Mouse (Mus musculus): Measurements from ENCODE around the gene Siah3.
"Not testable (repeated sequence)": the region's sequence is repeated elsewhere in the genome, so short reads cannot be mapped to it uniquely, and the experiment has no call there.

The Siah3 gene

DNA sequence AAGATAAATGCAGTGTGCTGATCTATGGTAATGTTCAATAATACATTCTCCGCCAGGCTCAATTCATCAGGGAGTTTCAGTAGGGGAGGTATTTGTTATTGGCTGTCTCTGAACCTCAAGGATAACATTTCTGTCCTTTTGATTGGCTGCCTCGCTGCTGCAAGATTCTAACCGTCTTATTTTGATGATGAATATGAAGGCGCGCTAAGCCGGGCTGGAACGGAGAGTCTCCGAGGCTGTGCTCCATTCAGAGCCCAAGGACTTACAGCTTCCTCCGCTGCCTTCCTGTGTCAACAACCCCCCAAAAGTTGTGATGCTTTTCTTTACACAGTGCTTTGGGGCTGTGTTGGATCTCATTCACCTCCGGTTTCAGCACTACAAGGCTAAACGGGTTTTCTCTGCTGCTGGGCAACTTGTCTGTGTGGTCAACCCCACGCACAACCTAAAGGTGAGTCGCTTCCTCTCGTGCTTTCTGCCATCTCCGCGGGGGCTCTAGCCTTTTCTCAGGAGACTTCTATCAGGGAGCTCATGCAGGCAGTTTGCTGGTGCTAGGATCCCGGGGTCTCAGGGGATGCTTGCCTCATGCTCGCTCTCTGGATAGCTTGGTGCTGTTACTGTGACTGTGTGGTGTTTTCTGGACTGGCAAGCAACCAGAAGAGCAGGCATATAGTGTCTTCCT lies at the start of gene Siah3:
Siah3 (plus strand) TSS at position 240 of the 679 bp plus-strand sequence.
- DNase-seq, result peak; percentile 44 to 55

DNA sequence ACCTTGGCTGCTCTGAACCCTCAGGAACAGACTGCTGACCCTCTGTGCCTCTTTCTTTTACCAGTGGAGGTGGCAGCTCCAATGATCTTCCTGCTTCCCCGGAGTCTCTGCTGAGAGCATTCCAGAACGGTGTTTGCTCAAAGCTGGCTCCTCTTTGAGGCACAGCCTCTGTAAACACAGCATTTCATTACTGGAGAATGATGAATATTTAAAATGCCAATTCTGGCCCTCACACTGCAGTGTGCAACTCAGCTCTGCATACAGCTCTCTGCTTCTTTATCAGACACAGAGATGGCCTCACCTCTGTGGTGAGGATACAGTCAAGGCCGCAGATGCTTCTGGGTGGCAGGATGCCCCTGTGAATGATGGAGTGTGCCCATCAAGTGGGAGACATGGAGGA lies 46.0 kb upstream of the Siah3 start:
- no peak for DNase-seq

DNA sequence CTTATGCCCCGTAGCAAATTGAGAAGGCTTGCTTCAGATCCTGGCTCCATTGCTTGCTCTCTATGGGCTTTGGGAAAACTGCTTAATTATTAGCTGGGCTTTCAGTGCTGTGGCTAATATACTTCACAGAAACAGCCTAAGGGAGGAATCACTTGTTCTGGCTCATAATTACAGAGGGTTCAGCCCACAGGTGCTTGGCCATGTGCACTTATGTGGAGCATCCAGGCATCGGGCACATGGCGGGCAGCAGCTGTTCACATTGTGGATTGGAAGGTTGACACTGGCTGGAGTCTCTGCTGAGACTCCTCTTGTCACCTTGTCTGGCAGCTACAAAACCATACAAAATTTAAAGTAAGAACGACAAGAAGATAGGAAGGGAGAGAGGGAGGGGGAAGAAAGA lies 45.4 kb upstream of the Siah3 start:
- no peak for DNase-seq

DNA sequence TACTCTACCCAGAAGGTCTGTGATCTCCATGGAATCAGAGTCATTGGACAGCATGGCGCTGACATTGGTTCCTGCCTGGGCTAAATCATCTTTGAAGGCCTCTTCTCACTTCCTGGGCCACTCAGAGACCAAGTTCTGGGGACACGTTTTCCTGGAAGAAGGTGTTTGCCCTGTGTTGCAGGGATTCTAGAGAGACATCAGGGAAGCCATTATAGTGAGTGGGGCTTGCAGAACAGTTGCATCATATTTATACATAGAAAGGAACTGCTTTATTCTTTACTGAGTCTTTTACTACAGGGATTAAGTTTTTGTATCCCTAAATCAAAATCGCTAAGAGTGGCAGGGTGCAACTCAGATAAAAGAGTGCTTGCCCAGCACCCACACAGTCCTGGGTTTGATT lies 37.1 kb upstream of the Siah3 start:
- no peak for DNase-seq

DNA sequence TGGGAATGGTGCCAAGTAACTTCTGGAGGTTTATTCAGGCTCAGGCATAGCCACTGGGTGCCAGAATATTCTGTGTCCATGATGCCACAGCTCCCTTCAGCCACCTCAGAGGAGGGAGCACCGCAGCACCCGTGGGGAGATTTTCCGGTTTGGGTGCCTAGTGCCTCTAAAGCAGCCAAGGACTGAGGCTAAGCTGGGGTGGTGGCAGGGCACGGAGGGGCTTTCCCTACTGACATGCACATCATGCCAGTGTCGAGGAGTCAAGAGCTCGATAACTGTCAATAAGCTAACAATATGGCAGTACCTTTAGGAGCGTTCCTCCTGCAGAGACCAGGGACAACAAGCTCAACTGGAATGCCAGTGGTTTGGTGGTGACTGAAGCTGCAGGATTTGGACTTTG lies 35.9 kb upstream of the Siah3 start:
- DNase-seq, result no peak

DNA sequence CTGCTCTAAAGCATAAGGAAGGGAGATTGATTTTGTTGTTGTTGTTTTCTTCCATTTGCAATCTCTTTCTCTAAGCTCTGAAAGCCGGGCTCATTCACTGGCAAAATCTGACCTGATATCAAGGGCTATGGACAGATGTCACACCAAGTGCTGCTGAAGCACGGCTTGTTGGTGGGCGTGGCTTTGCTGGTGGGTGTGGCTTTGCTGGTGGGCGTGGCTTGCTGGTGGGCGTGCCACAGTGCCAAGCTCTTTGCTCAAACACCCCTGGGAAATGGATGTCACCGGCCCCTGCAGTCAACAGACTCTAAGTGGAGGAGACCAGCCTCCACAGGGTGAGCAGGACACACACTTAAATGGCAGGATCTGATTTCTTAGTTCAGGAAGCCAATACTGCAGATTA lies 35.0 kb upstream of the Siah3 start:
- DNase-seq, result no peak

DNA sequence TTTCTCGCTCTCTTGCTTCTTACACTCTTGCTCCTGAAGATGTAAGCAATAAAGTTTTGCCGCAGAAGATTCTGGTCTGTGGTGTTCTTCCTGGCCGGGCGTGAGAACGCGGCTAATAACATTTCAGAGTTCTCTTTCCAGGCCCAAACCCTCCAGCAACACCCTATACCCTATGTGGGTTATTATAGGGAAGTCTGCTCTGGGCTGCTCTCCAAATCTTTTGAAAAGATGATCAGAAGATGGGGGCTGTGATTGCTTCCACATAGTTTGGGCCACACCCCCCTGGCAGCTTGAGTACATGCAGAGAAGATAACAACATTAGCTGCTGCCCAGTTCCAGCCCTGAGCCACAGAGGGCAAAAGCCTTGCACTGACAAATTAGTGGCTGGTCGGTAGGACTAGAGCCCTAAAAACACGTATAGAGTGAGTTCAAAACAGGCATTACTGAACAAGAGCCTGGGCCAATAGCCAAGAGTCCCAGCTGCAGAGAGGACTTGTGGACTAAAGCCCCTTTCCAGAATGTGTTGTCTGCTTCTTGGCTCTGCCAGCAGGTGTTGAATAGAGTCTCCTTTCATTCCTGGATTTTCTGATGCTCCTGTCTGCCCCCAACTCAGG lies 24.5 kb upstream of the Siah3 start:
- DNase-seq, result no peak

DNA sequence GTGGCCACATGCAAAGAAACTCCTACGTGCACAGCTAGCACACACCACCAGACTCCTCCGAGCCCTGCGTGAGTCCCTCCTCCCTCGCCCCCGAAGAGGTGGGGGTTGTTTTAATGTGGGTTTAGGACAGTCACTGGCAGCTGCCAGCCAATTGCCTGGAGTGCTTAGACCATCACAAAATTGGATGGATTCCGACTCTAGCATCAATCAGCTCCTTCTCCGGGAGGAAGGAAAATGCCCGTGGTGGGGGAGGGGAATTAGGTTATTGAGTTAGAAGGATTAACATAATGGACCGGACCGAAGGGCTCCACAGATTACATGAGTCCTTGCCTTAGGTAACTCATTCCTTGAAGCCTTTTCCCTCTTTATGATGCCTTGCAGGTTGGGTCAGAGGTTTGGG lies 22.9 kb upstream of the Siah3 start:
- no peak for DNase-seq

DNA sequence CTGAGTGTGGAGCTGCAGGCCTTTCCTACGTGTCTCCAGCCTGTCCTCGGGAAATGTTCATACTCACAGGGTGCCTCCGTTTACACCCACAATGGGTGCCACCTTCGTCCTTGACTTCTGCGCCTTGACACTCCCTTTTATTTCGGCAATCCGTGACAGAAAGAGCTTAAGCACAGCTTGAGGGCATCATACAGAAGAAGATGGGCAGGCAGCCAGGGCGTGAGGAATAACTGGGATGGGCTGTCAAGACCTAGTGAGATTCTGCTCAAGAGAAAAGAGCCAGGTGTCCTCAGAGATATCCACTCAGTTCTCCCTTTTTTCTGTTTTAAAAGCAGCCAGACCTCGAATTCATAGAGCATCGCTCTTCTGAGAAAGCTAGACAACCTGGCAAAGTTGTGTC lies 21.2 kb upstream of the Siah3 start:
- DNase-seq, result no peak

DNA sequence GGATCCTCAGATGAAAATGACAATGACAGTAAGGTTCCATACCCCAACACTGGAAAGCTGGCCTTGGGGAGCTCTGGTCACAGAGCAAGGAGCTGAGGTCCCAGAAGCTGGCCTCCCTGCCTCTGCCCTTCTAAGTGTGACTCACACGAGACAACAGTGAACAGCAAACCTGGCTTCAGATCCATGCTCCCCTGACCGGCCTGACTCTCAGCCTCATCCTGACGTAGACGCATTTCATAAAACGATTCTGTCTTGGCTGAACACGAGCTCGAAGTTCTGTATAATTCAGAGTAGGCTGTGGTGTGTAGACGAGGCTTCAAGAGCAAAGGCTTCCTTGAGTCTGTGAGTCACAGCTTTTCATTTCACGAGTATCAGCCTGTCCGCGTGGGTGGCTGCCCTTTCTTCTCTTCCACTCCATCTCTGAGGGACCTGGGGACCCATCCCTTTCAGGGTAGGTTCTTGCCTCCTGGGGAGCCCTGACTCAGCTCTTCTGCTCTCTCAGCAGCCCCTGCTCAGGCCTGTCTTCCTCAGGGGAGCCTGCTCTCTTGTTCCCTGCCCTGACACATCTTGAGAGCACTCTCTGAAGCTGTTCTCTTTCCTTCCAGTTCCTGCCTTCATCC lies 11.2 kb upstream of the Siah3 start:
- no peak for DNase-seq

DNA sequence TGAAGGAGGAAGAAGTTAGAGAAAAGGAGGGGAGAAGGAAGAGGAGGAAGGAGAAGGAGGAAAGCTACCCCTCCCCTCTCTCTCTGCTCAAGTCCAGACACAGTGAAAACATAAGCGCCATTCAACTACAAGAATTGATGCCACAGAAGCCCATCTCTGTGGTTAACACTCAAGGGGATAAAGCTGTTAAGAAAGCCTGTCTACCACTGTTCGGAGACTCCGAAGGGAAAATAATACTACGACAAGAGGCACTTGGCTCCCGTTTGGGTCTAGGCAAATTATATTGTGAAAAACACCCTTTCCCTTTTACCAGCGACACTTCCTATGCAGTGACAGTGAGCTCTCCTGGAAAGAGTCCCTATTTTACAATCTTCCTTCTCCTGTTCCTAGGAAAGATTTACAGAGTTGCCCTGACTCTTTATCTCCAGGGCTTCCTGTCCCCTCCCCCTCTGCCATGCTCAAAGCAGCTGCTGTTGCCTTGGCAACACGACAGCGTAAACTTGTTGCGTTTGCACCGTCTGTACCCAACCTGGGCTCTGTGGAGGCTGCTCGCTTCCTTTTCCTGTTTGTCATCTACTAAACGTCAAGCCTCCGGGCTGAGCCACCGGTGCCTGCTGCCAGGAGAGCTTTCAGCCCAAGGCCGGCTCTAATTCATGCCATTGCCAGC lies 10.4 kb upstream of the Siah3 start:
- DNase-seq, result peak in 1 of 2 experiments; percentile 49

DNA sequence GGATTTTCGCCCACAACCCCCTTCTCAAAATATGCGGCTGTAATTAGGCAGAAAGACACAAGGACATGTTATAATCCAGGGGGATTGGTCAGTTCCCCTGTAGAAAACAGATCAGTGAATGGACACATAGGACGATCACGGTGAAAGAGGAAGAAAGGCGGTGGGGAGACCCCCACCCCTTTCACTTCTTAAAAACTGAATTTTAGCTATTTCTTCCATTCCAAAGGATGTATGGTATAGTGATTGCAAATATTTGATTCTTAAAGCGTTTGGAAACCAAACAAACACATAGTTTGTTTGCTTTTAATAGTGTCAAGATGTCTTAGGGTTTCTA lies 9.9 kb upstream of the Siah3 start:
- DNase-seq, result no peak

DNA sequence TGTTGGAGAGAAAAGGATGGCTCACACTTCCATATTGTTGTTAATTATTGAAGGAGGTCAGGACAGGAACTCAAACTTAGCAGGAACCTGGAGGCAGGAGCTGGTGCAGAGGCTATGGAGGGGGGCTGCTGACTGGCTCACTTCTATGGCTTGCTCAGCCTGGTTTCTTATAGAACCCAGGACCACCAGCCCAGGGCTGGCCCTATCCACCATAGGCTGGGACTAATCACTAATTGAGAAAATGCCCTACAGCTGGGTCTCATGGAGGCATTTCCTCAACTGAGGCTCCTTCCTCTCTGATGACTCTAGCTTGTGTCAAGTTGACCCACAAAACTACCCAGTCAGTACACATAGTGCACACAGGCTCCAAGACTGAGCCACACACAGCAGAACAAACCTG lies 9.5 kb upstream of the Siah3 start:
- not testable (repeated sequence) for DNase-seq

DNA sequence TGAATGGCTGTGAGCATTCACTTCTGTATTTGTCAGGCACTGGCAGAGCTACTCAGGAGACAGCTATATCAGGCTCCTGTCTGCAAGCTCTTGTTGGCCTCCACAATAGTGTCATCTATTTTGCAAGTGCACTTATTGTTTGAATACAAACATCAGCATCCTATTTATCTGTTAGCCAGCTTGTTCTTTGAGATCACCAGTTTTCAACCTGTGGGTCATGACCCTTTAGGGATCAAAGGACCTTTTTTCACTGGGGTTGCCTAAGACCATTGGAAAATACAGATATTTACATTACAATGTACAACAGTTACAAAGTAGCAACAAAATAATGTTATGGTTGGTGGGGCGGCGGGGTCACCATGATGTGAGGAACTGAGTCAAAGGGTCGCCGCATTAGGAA lies 1.9 kb upstream of the Siah3 start:
- DNase-seq, result no peak

DNA sequence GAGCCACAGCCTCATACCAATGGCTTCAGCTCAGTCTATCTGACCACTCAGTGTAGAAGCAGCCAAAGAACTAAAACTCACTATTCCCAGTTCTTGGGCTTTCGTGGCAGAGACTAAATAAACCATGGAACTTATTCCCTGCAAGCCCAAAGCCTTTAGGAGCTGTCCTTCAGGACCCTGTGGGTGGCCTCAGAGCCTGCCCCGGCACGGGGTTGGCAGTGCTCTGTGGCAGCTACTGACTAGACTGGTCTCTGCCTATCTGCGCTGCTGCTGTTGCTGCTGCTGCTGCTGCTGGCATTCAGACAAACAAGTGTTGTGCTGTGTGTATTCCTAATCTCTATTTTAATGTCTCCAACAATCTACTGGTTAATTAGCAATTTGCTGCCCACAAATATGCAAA lies 1.1 kb upstream of the Siah3 start:
- no peak for DNase-seq

DNA sequence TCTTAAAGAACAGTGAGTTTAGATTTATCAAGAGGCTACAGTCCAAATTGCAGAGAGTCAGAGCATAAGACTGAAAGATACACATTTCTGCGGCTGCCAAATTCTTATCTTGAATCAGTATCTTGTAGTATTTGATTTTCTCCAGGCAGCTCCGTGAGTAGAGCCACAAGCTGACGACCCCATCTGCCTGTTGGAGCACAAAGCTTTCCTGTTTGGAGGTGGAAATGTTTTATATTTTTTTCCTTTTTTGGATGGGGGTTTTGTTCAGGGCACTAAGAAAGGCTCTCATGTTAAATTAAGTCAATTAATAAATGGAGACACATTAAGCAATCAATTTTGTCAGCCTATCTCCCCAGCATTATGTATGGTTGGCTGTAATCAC lies 430 bp upstream of the Siah3 start:
- DNase-seq, result no peak

DNA sequence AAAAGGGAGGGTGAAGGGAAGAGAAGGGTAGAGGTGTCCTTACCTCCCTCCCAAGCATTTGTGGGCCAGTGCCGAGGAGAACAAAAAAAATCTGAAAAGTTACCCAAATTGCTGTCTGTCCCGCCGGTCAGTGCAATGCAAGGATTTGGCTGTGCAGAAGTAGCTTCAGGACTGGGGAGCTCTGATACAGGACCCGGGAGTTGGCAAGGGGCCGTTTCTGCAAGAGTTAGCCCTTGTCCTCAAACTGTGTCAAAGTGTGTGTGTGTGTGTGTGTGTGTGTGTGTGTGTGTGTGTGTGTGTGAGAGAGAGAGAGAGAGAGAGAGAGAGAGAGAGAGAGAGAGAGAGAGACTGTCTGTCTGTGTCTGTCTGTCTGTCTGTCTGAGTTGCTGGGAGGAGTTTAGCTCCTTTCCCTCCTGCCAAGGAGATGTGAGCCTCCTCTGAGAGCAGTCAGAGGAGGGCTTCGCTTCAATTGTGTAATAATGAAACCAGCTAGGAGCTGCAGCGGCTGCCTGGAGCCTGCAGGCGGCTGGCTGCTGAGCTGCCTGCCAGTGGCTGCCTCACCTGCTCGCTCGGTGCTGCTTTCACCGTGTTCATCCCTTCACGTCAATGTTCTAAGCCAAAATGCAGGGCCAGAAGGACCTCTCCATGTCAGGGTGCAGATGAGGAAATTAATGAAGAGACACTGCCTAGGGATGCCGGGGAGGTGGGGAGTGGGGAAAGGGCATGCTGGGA lies 873 bp downstream of the Siah3 start:
- peak; percentile 34 to 44 for DNase-seq

DNA sequence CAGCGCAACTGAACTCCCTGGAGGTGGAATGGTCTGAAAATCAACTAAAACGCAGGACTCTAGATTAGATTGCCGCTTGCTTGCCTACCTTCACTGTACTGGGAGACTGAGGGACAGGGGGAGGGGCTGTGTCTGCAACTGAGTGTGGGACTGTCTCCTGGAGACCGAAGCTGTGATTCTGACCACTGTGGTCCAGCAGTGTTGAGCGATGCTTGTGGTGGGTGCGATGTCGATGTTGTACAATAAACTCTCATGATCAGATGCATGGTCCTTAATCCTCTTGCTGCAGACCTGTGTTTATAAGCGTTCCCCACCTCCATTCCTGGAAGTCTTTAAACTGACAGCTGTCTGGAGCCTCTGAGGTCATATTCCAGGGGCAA lies 1.4 kb downstream of the Siah3 start:
- peak in 1 of 2 experiments; percentile 17 for DNase-seq

DNA sequence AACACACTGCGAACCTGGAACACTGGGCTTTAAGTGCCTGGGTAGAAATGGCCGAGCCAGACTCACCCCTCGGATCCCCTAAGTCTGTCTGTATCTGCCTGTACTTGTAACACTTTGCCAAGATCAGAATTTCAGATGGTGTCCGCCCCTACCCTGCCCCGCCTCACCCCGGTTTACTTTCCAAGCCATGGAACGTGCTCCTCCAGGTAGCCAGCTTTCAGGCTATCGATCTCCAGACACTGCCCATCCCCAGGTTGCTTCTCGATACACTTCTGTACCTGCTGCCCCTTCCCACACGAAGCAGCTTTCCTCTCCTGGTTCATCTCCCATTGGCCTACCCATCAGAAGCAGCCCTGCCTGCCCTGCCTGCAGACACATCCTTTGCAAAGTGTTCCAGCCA lies 3.6 kb downstream of the Siah3 start:
- DNase-seq, result no peak

DNA sequence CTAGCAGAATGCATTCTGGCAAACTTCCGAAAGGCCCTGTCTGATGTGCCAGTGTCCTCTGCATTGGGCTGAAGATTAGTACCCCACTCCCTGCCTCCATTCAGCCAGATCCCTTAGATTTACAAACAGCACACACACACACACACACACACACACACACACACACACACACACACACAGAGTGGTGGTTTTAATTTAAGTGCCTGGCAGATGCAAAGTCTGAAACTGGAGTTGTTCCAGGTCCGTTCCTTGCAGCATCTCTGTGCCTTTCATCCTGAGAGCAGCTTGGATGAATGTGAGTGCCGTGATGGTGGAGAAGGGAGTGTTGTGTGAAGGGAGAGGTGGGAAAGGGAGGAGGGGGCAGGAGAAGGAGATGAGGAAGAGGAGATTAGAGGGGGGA lies 4.2 kb downstream of the Siah3 start:
- DNase-seq, result no peak

DNA sequence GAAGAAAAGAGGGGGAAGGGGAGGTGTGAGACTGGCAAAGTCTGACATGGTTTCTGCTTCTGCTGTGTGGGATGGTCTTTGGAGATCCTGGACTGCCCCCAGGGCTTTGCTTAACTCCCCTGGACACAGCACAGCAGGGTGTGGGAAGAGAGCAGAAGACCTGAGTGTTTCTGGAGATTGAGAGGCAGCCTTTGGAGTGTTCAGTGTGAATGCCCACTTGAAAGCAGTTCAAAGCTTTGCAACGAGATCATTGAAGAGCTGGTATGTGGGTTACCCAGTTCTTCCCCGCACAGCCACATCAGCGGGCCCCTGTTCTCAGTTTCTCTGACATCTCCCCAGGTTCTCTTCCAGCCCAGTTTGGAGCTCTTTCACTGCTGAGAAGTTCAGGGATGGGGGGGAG lies 4.7 kb downstream of the Siah3 start:
- no peak for DNase-seq

DNA sequence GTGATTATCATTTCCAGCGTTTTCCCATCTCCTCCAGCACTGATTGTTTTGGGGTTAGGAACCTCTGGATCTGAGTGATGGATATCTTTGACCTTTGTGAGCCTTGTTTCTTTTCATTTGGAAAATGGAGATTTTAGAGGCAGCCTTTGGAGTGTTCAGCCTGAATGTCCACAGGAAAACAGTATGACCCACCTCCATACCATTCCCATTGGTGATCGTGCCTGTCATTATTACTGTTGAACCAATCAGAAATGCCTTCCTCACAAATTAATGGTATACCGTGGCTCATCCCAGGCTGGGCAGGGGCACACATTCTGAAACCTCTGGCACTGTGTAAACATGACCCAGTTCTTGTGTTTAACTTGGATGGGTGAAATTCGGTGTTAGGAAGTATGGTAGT lies 6.0 kb downstream of the Siah3 start:
- DNase-seq, result no peak

DNA sequence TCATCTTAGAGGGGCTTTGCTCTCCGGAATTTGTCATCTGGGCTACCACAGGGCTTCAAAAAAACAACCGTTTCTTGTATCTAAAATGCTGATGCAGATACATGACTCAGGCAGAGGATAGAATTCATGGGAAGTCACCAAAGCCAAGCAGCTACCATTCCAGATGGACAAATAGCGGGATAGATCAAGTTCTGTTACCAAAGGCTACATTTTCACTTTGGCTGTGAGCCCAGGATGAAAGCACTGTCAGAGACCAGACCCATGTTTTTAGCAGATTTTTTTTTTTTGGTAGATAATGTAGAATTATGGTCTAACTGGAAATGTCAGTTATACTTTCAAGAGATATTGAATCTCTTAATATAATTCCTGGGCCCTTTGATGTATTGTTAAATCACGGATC lies 7.4 kb downstream of the Siah3 start:
- DNase-seq, result peak in 1 of 2 experiments; percentile 35

DNA sequence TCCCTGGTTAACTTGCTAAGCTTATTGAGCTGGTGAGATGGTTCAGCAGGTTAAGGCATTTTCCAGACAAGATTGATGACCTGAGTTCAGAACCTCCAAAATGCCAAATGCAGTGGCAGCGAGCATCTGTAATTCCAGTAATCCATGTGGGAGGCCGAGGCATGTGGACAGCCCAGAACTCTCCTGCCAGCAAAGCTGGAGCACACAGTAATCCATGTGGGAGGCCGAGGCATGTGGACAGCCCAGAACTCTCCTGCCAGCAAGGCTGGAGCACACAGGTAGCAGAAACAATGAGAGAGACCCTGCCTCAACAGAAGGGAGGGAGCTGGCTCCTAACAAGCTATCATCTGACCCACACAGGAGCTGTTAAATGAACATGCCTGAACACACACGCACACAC lies 13.2 kb downstream of the Siah3 start:
- DNase-seq, result no peak
